Mouse (Mus musculus) midbrain, embryonic 12.5 days (tissue): ENCODE measurements around the gene Zc3h6. TPM values are rescaled to one million over a fixed set of nuclear protein-coding genes. Genes with fewer than 3 reads are reported as not detected.

ENCODE experiments used
- ATAC-seq: fragments of 200-750 bp; cut with Nextera tagmentation; 2 replicates; pipeline ENCODE4 v1.8.0; 2017; ENCODE audit warnings: low read depth, moderate TSS enrichment, moderate library complexity; ENCODE audit not compliant: low FRiP score
- H3K27ac ChIP-seq: fragments of 300-500 bp; sonication (generic); replicated peaks from 2 replicates; pipeline ENCODE4 v1.5.1; 2016; ENCODE audit warnings: mild to moderate bottlenecking
- H3K27me3 ChIP-seq: fragments of 300-500 bp; sonication (generic); 2 replicates; pipeline ENCODE4 v1.6.1; 2016; ENCODE audit warnings: mild to moderate bottlenecking
- H3K36me3 ChIP-seq: fragments of 300-500 bp; sonication (generic); 2 replicates; pipeline ENCODE4 v1.6.1; 2016
- H3K4me1 ChIP-seq: fragments of 300-500 bp; sonication (generic); 2 replicates; pipeline ENCODE4 v1.6.1; 2016
- H3K4me2 ChIP-seq: fragments of 300-500 bp; sonication (generic); replicated peaks from 2 replicates; pipeline ENCODE4 v1.6.1; 2016; ENCODE audit warnings: mild to moderate bottlenecking, moderate library complexity
- H3K4me3 ChIP-seq: fragments of 300-500 bp; sonication (generic); 2 replicates; pipeline ENCODE4 v1.5.1; 2016; ENCODE audit warnings: mild to moderate bottlenecking
- H3K9ac ChIP-seq: fragments of 300-500 bp; sonication (generic); replicated peaks from 2 replicates; pipeline ENCODE4 v1.6.1; 2016; ENCODE audit warnings: mild to moderate bottlenecking, moderate library complexity
- H3K9me3 ChIP-seq: fragments of 300-500 bp; sonication (generic); 2 replicates; pipeline ENCODE4 v1.6.1; 2016; ENCODE audit warnings: mild to moderate bottlenecking
- WGBS: fragments of 180-500 bp; shearing (Covaris S2); methylation state at CpG from one replicate; pipeline ENCODE4 v1.1.7; 2016; 5-methylcytosine and 5-hydroxymethylcytosine counted together
- microRNA-seq: library from miRNA; unstranded; fragments of <30 nt; microRNA quantifications from one replicate; pipeline ENCODE4, GENCODE M21; 2017
- polyA plus RNA-seq: library from polyadenylated mRNA; unstranded; fragments of >200 nt; fragmentation: Nextera tagmentation; extraction: Ambion mirVana; gene quantifications from 2 replicates; pipeline ENCODE4 v1.2.1, GENCODE M21; 2016

Zc3h6 gene
- polyA plus RNA-seq, 1 experiment from 2014 or later: 4.3 TPM

GRCm38 (mm10) chr2:129065437-129066282, 98.5 kb downstream of the Zc3h6 start, which contains the start of gene Ttl:
Ttl (plus strand) TSS chr2:129065942.
- H3K27me3 ChIP-seq: no peaks in the 10 kb centered on the region
- H3K4me3 ChIP-seq: peak within 1 kb of the TSS; percentile 78
- H3K27ac ChIP-seq: peak within 1 kb of the TSS; percentile 72
- peaks cover 16% of the 10 kb centered on the region for H3K4me1 ChIP-seq
- peak within 1 kb of the TSS; percentile 73 for H3K9ac ChIP-seq
- 2% methylated on average over 62 of the region's 62 CpGs for WGBS
- no peaks in the 10 kb centered on the region for H3K9me3 ChIP-seq
- peak within 1 kb of the TSS; percentile 75 for H3K4me2 ChIP-seq
- peak; percentile 96 for ATAC-seq
- 0 out of 2 replicates have a peak, but pooled peaks cover 5% of the 10 kb centered on the region for H3K36me3 ChIP-seq

- H3K27ac ChIP-seq: peak overlapping the region; percentile 72; the same call in 1 of the 2 replicates
- 1% methylated on average over 20 of the region's 20 CpGs for WGBS
These were observed 99.1 kb downstream of the Zc3h6 start for GRCm38 (mm10) chr2:129066326-129066725.

More at GRCm38 (mm10) chr2:129066326-129066725, 99.1 kb downstream of the Zc3h6 start:
- peak overlapping the region; percentile 73 for H3K9ac ChIP-seq
- H3K4me1 ChIP-seq: peaks cover 16% of the 10 kb centered on the region
- peak; percentile 52 for ATAC-seq
- H3K27me3 ChIP-seq: no peaks in the 10 kb centered on the region
- no peaks in the 10 kb centered on the region for H3K9me3 ChIP-seq
- 0 out of 2 replicates have a peak, but pooled peaks cover 5% of the 10 kb centered on the region for H3K36me3 ChIP-seq
- peak overlapping the region; percentile 78 for H3K4me3 ChIP-seq
- peak overlapping the region; percentile 75 for H3K4me2 ChIP-seq

Small RNA genes lying within 50 kb of the gene (microRNA-seq; reads per million reads assigned to microRNA genes)
- not detected for gene Gm22859

Other genes with a start within 250 kb of the Zc3h6 start
- gene Tmem87b, start 149.3 kb upstream of the Zc3h6 start, polyA plus RNA-seq: 33.2 and 34.3 TPM in 2 replicates
- gene Fbln7, start 104.4 kb upstream of the Zc3h6 start, polyA plus RNA-seq: 1.9 and 2.2 TPM in 2 replicates
- gene Zc3h8, start 23.3 kb upstream of the Zc3h6 start, polyA plus RNA-seq: 9.2 TPM in 2 replicates
- 29.3 and 31.7 TPM in 2 replicates for gene Gm10762, start 323 bp downstream of the Zc3h6 start, polyA plus RNA-seq
- 0.24 and 0.31 TPM in 2 replicates for gene Vinac1, start 80.8 kb downstream of the Zc3h6 start, polyA plus RNA-seq
- gene Ttl, start 98.5 kb downstream of the Zc3h6 start, polyA plus RNA-seq: 15.1 and 16.8 TPM in 2 replicates
- 27.2 and 27.3 TPM in 2 replicates for gene Polr1b, start 133.6 kb downstream of the Zc3h6 start, polyA plus RNA-seq
- gene Chchd5, start 162.3 kb downstream of the Zc3h6 start, polyA plus RNA-seq: 23.1 and 24.2 TPM in 2 replicates
- 60.1 and 60.4 TPM in 2 replicates for gene Slc20a1, start 231.4 kb downstream of the Zc3h6 start, polyA plus RNA-seq